Mouse (Mus musculus): ENCODE measurements around the gene Gng7. TPM values are rescaled to one million over a fixed set of nuclear protein-coding genes. Genes with fewer than 3 reads are reported as not detected.

The Gng7 gene
- total and polyA plus RNA-seq, 3 experiments: 0.24 to 0.47 TPM; not detected in 1

- H3K4me1 ChIP-seq (ENCODE audit: control insufficient read depth in 1 of 2, insufficient read depth in 2 of 2): no peaks in the 10 kb centered on the region
- in situ Hi-C loops (cut with MboI; ENCODE audit: low pct_ligation_motif_present, low pct_unique_long_range_greater_than_20kb, low sequenced_read_pairs) (no loop called here), dilution Hi-C loops (cut with MboI; ENCODE audit: extremely low pct_ligation_motif_present, extremely low pct_unique_long_range_greater_than_20kb, low sequenced_read_pairs) (no loop called here)
These were observed 13.5 kb upstream of the Gng7 start for GRCm38 (mm10) chr10:81028219-81028618.

GRCm38 (mm10) chr10:81027331-81027730 lies 12.6 kb upstream of the Gng7 start:
- Histone ChIP-seq H3K27ac (ENCODE audit: insufficient read depth, low read depth) (no peak overlapping the region), H3K4me3 (replicated peaks in 1 of 3; ENCODE audit: low read depth in 2 of 3, low read length in 2 of 3, poor library complexity in 1 of 3) (no peak overlapping the region), H3K9ac (ENCODE audit: insufficient read depth, low read depth) (no peak overlapping the region), H3K27me3 (replicated peaks) (peaks cover 43% of the 10 kb centered on the region), H3K4me2 (ENCODE audit: insufficient read depth, low read depth, poor library complexity, severe bottlenecking) (no peak overlapping the region), H3K9me3 (replicated peaks; ENCODE audit: low read length) (peaks cover 5% of the 10 kb centered on the region), H3K4me1 (ENCODE audit: control insufficient read depth in 1 of 2, insufficient read depth in 2 of 2) (no peaks in the 10 kb centered on the region), H3K79me2 (replicated peaks; ENCODE audit: control insufficient read depth, extremely low read depth, insufficient read depth, poor library complexity, severe bottlenecking) (no peaks in the 10 kb centered on the region), H3K36me3 (replicated peaks in 1 of 2; ENCODE audit: control insufficient read depth in 1 of 2, insufficient read depth in 1 of 2, low read length in 1 of 2) (peaks cover 0 to 20% of the 10 kb centered on the region in 2 experiments)
- TF ChIP-seq GABPA (IDR thresholded peaks at IDR 0.05; ENCODE audit: insufficient replicate concordance, low read depth, low read length): no peak
- TF ChIP-seq PAX5 (IDR thresholded peaks at IDR 0.05; ENCODE audit: low read length): no peak
- no peak for TF ChIP-seq TBP (conservative IDR thresholded peaks at IDR 0.05; ENCODE audit: low read depth, low read length)
- DNase-seq (ENCODE audit: extremely low read depth): no peak
- dilution Hi-C loops (cut with MboI; ENCODE audit: extremely low pct_ligation_motif_present, extremely low pct_unique_long_range_greater_than_20kb, low sequenced_read_pairs) (no loop called here), in situ Hi-C loops (cut with MboI; ENCODE audit: low pct_ligation_motif_present, low pct_unique_long_range_greater_than_20kb, low sequenced_read_pairs) (no loop called here)

More at GRCm38 (mm10) chr10:81028219-81028618, 13.5 kb upstream of the Gng7 start:
- H3K79me2 ChIP-seq (replicated peaks; ENCODE audit: control insufficient read depth, extremely low read depth, insufficient read depth, poor library complexity, severe bottlenecking): no peaks in the 10 kb centered on the region
- peaks cover 38% of the 10 kb centered on the region for H3K27me3 ChIP-seq (replicated peaks)
- TF ChIP-seq RAD21 (IDR thresholded peaks at IDR 0.05; ENCODE audit: low read depth, low read length) (no peak), USF1 (IDR thresholded peaks at IDR 0.05; ENCODE audit: low read depth, low read length) (no peak), USF2 (conservative IDR thresholded peaks at IDR 0.05; ENCODE audit: low read depth, low read length) (no peak), IRF4 (IDR thresholded peaks at IDR 0.05; ENCODE audit: low read depth, low read length) (no peak), CTCF (conservative IDR thresholded peaks at IDR 0.05 in 1 of 2, IDR thresholded peaks at IDR 0.05 in 1 of 2; ENCODE audit: low read depth in 2 of 2, low read length in 2 of 2) (no peak), POLR2A (IDR thresholded peaks at IDR 0.05; ENCODE audit: low read depth, low read length) (no peak), UBTF (IDR thresholded peaks at IDR 0.05; ENCODE audit: low read depth, low read length) (no peak), HCFC1 (IDR thresholded peaks at IDR 0.05; ENCODE audit: low read depth, low read length) (no peak), CHD2 (IDR thresholded peaks at IDR 0.05; ENCODE audit: low read length) (no peak), RCOR1 (conservative IDR thresholded peaks at IDR 0.05; ENCODE audit: low read depth, low read length) (no peak), MYC (IDR thresholded peaks at IDR 0.05; ENCODE audit: low read depth, low read length) (no peak), E2F4 (IDR thresholded peaks at IDR 0.05; ENCODE audit: insufficient replicate concordance, low read depth, low read length) (no peak), GABPA (IDR thresholded peaks at IDR 0.05; ENCODE audit: insufficient replicate concordance, low read depth, low read length) (no peak), EP300 (IDR thresholded peaks at IDR 0.05; ENCODE audit: low read length) (no peak), JUND (conservative IDR thresholded peaks at IDR 0.05; ENCODE audit: low read depth, low read length) (no peak), TCF12 (IDR thresholded peaks at IDR 0.05; ENCODE audit: low read depth, low read length) (no peak), SIN3A (IDR thresholded peaks at IDR 0.05; ENCODE audit: low read length) (no peak)
- peaks cover 0 to 28% of the 10 kb centered on the region in 2 experiments for H3K36me3 ChIP-seq (replicated peaks in 1 of 2; ENCODE audit: control insufficient read depth in 1 of 2, insufficient read depth in 1 of 2, low read length in 1 of 2)
- H3K4me3 ChIP-seq (replicated peaks in 1 of 3; ENCODE audit: low read depth in 2 of 3, low read length in 2 of 3, poor library complexity in 1 of 3): no peak overlapping the region
- H3K9ac ChIP-seq (ENCODE audit: insufficient read depth, low read depth): no peak overlapping the region
- H3K27ac ChIP-seq (ENCODE audit: insufficient read depth, low read depth): no peak overlapping the region
- DNase-seq (ENCODE audit: extremely low read depth): no peak
- no peaks in the 10 kb centered on the region for H3K9me3 ChIP-seq (replicated peaks; ENCODE audit: low read length)
- no peak overlapping the region for H3K4me2 ChIP-seq (ENCODE audit: insufficient read depth, low read depth, poor library complexity, severe bottlenecking)

All from CH12.LX (cell line).